Mouse (Mus musculus) kidney, adult 2 months (tissue): ENCODE results near the gene Gm11985. TPM values are rescaled to one million over a fixed set of nuclear protein-coding genes. Genes with fewer than 3 reads are reported as not detected.

Source experiments
- DNase-seq: peaks from one replicate; pipeline ENCODE4 v3.0.0; 2021
- H3K27ac ChIP-seq: fragments of 200-500 bp; 2 replicates; pipeline ENCODE4 v1.5.1; 2012; ENCODE audit warnings: low read depth, low read length, control low read depth, inconsistent platforms; ENCODE audit not compliant: insufficient read depth
- H3K27me3 ChIP-seq: fragments of 200-500 bp; replicated peaks from 2 replicates; pipeline ENCODE4 v1.6.1; 2012; ENCODE audit warnings: mild to moderate bottlenecking, moderate library complexity, low read length, inconsistent platforms; ENCODE audit not compliant: control insufficient read depth, insufficient read depth
- H3K36me3 ChIP-seq: fragments of 200-500 bp; 2 replicates; pipeline ENCODE4 v1.6.1; 2012; ENCODE audit warnings: mild to moderate bottlenecking, moderate library complexity, low read length, inconsistent platforms; ENCODE audit not compliant: control insufficient read depth, insufficient read depth
- H3K4me1 ChIP-seq: fragments of 200-500 bp; 2 replicates; pipeline ENCODE4 v1.6.1; 2011; ENCODE audit warnings: low read length; ENCODE audit not compliant: control insufficient read depth, insufficient read depth
- H3K4me3 ChIP-seq: fragments of 200-500 bp; 2 replicates; pipeline ENCODE4 v1.5.1; 2011; ENCODE audit warnings: mild to moderate bottlenecking, low read depth, low read length, control low read depth; ENCODE audit not compliant: insufficient read depth
- CTCF ChIP-seq: fragments of 200-500 bp; conservative IDR thresholded peaks from 2 replicates; pipeline ENCODE4 v1.5.1; 2011; ENCODE audit warnings: low read depth, mild to moderate bottlenecking, control low read depth, low read length, moderate library complexity, mixed read lengths; ENCODE audit not compliant: insufficient read depth, insufficient read length
- POLR2A ChIP-seq: fragments of 200-500 bp; IDR thresholded peaks from one replicate; pipeline ENCODE4 v1.6.1; 2011; ENCODE audit warnings: low read depth, low read length, control low read depth
- WGBS: fragments of 180-500 bp; shearing (Covaris S2); methylation state at CpG from one replicate; pipeline ENCODE4 v1.1.7; 2018; 5-methylcytosine and 5-hydroxymethylcytosine counted together
- polyA plus RNA-seq: library from polyadenylated mRNA; depleted of rRNA; stranded (reverse); fragments of >200 nt; gene quantifications from 2 replicates; pipeline ENCODE4 v1.2.3, GENCODE M21; 2012

The Gm11985 gene
- polyA plus RNA-seq, 1 experiment: not detected

- Histone ChIP-seq H3K4me3 (no peak overlapping the region), H3K4me1 (peaks cover 8% of the 10 kb centered on the region; the same call in 1 of the 2 replicates), H3K36me3 (no peaks in the 10 kb centered on the region), H3K27ac (no peak overlapping the region), H3K27me3 (no peaks in the 10 kb centered on the region)
- TF ChIP-seq POLR2A (no peak), CTCF (peak; percentile 30; the same call in 1 of the 2 replicates)
- WGBS: 91% methylated on average over 10 of the region's 10 CpGs
- DNase-seq: no peak
These were observed 6.3 kb upstream of the Gm11985 start for GRCm38 (mm10) chr11:7194432-7195311.

- Histone ChIP-seq H3K36me3 (no peaks in the 10 kb centered on the region), H3K27me3 (no peaks in the 10 kb centered on the region), H3K4me3 (no peak overlapping the region), H3K4me1 (peaks cover 8% of the 10 kb centered on the region; the same call in 1 of the 2 replicates), H3K27ac (no peak overlapping the region)
- no peak for DNase-seq
- 59% methylated on average over 9 of the region's 9 CpGs for WGBS
- TF ChIP-seq CTCF (no peak), POLR2A (no peak)
These were observed 4.8 kb upstream of the Gm11985 start for GRCm38 (mm10) chr11:7193134-7193533.

GRCm38 (mm10) chr11:7192710-7193109 is 4.3 kb upstream of the Gm11985 start:
- H3K27ac ChIP-seq: no peak overlapping the region
- H3K36me3 ChIP-seq: no peaks in the 10 kb centered on the region
- peaks cover 8% of the 10 kb centered on the region; the same call in 1 of the 2 replicates for H3K4me1 ChIP-seq
- no peak overlapping the region for H3K4me3 ChIP-seq
- H3K27me3 ChIP-seq: no peaks in the 10 kb centered on the region
- no peak for TF ChIP-seq POLR2A
- TF ChIP-seq CTCF: no peak
- DNase-seq: no peak
- WGBS: 71% methylated on average over 6 of the region's 6 CpGs

- TF ChIP-seq CTCF (no peak), POLR2A (no peak)
- 72% methylated on average over 8 of the region's 8 CpGs for WGBS
- Histone ChIP-seq H3K4me1 (no peaks in the 10 kb centered on the region), H3K27me3 (no peaks in the 10 kb centered on the region), H3K36me3 (no peaks in the 10 kb centered on the region), H3K27ac (no peak overlapping the region), H3K4me3 (no peak overlapping the region)
- no peak for DNase-seq
These were observed 897 bp downstream of the Gm11985 start for GRCm38 (mm10) chr11:7187472-7187871.

- no peaks in the 10 kb centered on the region for H3K36me3 ChIP-seq
- H3K4me3 ChIP-seq: no peak overlapping the region
- H3K4me1 ChIP-seq: no peaks in the 10 kb centered on the region
- 85% methylated on average over 1 of the region's 1 CpGs for WGBS
- no peaks in the 10 kb centered on the region for H3K27me3 ChIP-seq
- H3K27ac ChIP-seq: no peak overlapping the region
- TF ChIP-seq CTCF (no peak), POLR2A (no peak)
- DNase-seq: no peak
These were observed 3.9 kb downstream of the Gm11985 start for GRCm38 (mm10) chr11:7184420-7184819.

GRCm38 (mm10) chr11:7182409-7183042 is 5.8 kb downstream of the Gm11985 start:
- DNase-seq: no peak
- WGBS: 70% methylated on average over 8 of the region's 8 CpGs
- Histone ChIP-seq H3K27me3 (no peaks in the 10 kb centered on the region), H3K4me1 (no peaks in the 10 kb centered on the region), H3K36me3 (no peaks in the 10 kb centered on the region), H3K27ac (no peak overlapping the region), H3K4me3 (no peak overlapping the region)
- TF ChIP-seq CTCF (no peak), POLR2A (no peak)

GRCm38 (mm10) chr11:7179276-7179675 is 9.1 kb downstream of the Gm11985 start:
- Histone ChIP-seq H3K4me3 (no peak overlapping the region), H3K27ac (no peak overlapping the region), H3K4me1 (no peaks in the 10 kb centered on the region), H3K36me3 (no peaks in the 10 kb centered on the region), H3K27me3 (no peaks in the 10 kb centered on the region)
- DNase-seq: no peak
- 48% methylated on average over 2 of the region's 2 CpGs for WGBS
- TF ChIP-seq CTCF (no peak), POLR2A (no peak)

GRCm38 (mm10) chr11:7178724-7179123 is 9.6 kb downstream of the Gm11985 start:
- H3K4me3 ChIP-seq: no peak overlapping the region
- DNase-seq: no peak
- no peaks in the 10 kb centered on the region for H3K36me3 ChIP-seq
- H3K4me1 ChIP-seq: no peaks in the 10 kb centered on the region
- no peak for TF ChIP-seq POLR2A
- no peak for TF ChIP-seq CTCF
- H3K27ac ChIP-seq: no peak overlapping the region
- 42% methylated on average over 4 of the region's 4 CpGs for WGBS
- no peaks in the 10 kb centered on the region for H3K27me3 ChIP-seq
